Mouse (Mus musculus) fibroblast of lung, adult 2 months (primary cell): ENCODE results near the gene Pecam1.
A peak's percentile ranks its signal among the peaks of the same experiment; 100 is the strongest.
"Not testable (repeated sequence)": the region's sequence is repeated elsewhere in the genome, so short reads cannot be mapped to it uniquely, and the experiment has no call there.

Experiments used
- DNase-seq: peaks from one replicate; pipeline ENCODE4 v3.0.0-alpha.2; 2011; ENCODE audit warnings: low read depth

Pecam1 gene

GRCm38 (mm10) chr11:106770195-106770974 is 20.0 kb upstream of the Pecam1 start:
- no peak for DNase-seq

- DNase-seq = no peak
Measured at GRCm38 (mm10) chr11:106767516-106767915, 17.1 kb upstream of the Pecam1 start.

- DNase-seq = no peak
Measured at GRCm38 (mm10) chr11:106766611-106767162, 16.3 kb upstream of the Pecam1 start.

- DNase-seq = no peak
Measured at GRCm38 (mm10) chr11:106762800-106763185, 12.4 kb upstream of the Pecam1 start.

- no peak for DNase-seq
Measured at GRCm38 (mm10) chr11:106762139-106762799, 11.8 kb upstream of the Pecam1 start.

- DNase-seq = no peak
Measured at GRCm38 (mm10) chr11:106760511-106760910, 10.1 kb upstream of the Pecam1 start.

- no peak for DNase-seq
Measured at GRCm38 (mm10) chr11:106759028-106759427, 8.6 kb upstream of the Pecam1 start.

GRCm38 (mm10) chr11:106755583-106755982 is 5.2 kb upstream of the Pecam1 start:
- no peak for DNase-seq

GRCm38 (mm10) chr11:106753314-106753713 is 2.9 kb upstream of the Pecam1 start:
- no peak for DNase-seq

- no peak for DNase-seq
Measured at GRCm38 (mm10) chr11:106752103-106752502, 1.7 kb upstream of the Pecam1 start.

GRCm38 (mm10) chr11:106751039-106752018 is 901 bp upstream of the Pecam1 start, which contains the start of gene Milr1:
Gene Milr1, plus strand, starts transcription at chr11:106751226.
- peak; percentile 9 for DNase-seq

- DNase-seq = not testable (repeated sequence)
Measured at GRCm38 (mm10) chr11:106749557-106750120, 789 bp downstream of the Pecam1 start.

- no peak for DNase-seq
Measured at GRCm38 (mm10) chr11:106744949-106745348, 5.5 kb downstream of the Pecam1 start.

GRCm38 (mm10) chr11:106742388-106742841 is 8.0 kb downstream of the Pecam1 start:
- no peak for DNase-seq

- no peak for DNase-seq
Measured at GRCm38 (mm10) chr11:106741826-106742225, 8.6 kb downstream of the Pecam1 start.

- no peak for DNase-seq
Measured at GRCm38 (mm10) chr11:106741232-106741631, 9.2 kb downstream of the Pecam1 start.

GRCm38 (mm10) chr11:106740724-106741123 is 9.7 kb downstream of the Pecam1 start:
- DNase-seq = not testable (repeated sequence)

- DNase-seq = no peak
Measured at GRCm38 (mm10) chr11:106739116-106739515, 11.3 kb downstream of the Pecam1 start.

GRCm38 (mm10) chr11:106737178-106737621 is 13.2 kb downstream of the Pecam1 start:
- DNase-seq = no peak

GRCm38 (mm10) chr11:106736614-106737013 is 13.8 kb downstream of the Pecam1 start:
- DNase-seq = no peak

- no peak for DNase-seq
Measured at GRCm38 (mm10) chr11:106730714-106731113, 19.7 kb downstream of the Pecam1 start.
